Mouse (Mus musculus) liver, embryonic 13.5 days (tissue): ENCODE measurements around the gene Myh1. TPM values are rescaled to one million over a fixed set of nuclear protein-coding genes. Genes with fewer than 3 reads are reported as not detected.

Experiments
- ATAC-seq: fragments of 200-750 bp; cut with Nextera tagmentation; 2 replicates; pipeline ENCODE4 v1.8.0; 2017; ENCODE audit warnings: low read depth, mild to moderate bottlenecking, moderate number of reproducible peaks, moderate library complexity
- DNase-seq: peaks from one replicate; pipeline ENCODE4 v3.0.0; 2022
- H3K27ac ChIP-seq: fragments of 300-500 bp; sonication (generic); 2 replicates; pipeline ENCODE4 v1.5.1; 2015; ENCODE audit warnings: moderate library complexity, mild to moderate bottlenecking, inconsistent platforms
- H3K27me3 ChIP-seq: fragments of 300-500 bp; sonication (generic); 2 replicates; pipeline ENCODE4 v1.6.1; 2015; ENCODE audit warnings: mild to moderate bottlenecking, inconsistent platforms
- H3K36me3 ChIP-seq: fragments of 300-500 bp; sonication (generic); 2 replicates; pipeline ENCODE4 v1.6.1; 2015; ENCODE audit warnings: mild to moderate bottlenecking, inconsistent platforms
- H3K4me1 ChIP-seq: fragments of 300-500 bp; sonication (generic); replicated peaks from 2 replicates; pipeline ENCODE4 v1.6.1; 2015; ENCODE audit warnings: inconsistent platforms
- H3K4me2 ChIP-seq: fragments of 300-500 bp; sonication (generic); 2 replicates; pipeline ENCODE4 v1.6.1; 2015; ENCODE audit warnings: inconsistent platforms, mild to moderate bottlenecking, moderate library complexity
- H3K4me3 ChIP-seq: fragments of 300-500 bp; sonication (generic); replicated peaks from 2 replicates; pipeline ENCODE4 v1.5.1; 2015; ENCODE audit warnings: mild to moderate bottlenecking, inconsistent platforms
- H3K9ac ChIP-seq: fragments of 300-500 bp; sonication (generic); 2 replicates; pipeline ENCODE4 v1.6.1; 2015; ENCODE audit warnings: mild to moderate bottlenecking, inconsistent platforms
- H3K9me3 ChIP-seq: fragments of 300-500 bp; sonication (generic); replicated peaks from 2 replicates; pipeline ENCODE4 v1.6.1; 2016; ENCODE audit warnings: inconsistent platforms
- WGBS: fragments of 180-500 bp; shearing (Covaris S2); methylation state at CpG from one replicate; pipeline ENCODE4 v1.1.7; 2015; ENCODE audit not compliant: insufficient replicate concordance; 5-methylcytosine and 5-hydroxymethylcytosine counted together
- polyA plus RNA-seq: library from polyadenylated mRNA; unstranded; fragments of >200 nt; fragmentation: Nextera tagmentation; extraction: Ambion mirVana; gene quantifications from 2 replicates; pipeline ENCODE4 v1.2.1, GENCODE M21; 2015

Myh1 gene
- 0.02 and 0.06 TPM in 2 replicates for polyA plus RNA-seq

DNA sequence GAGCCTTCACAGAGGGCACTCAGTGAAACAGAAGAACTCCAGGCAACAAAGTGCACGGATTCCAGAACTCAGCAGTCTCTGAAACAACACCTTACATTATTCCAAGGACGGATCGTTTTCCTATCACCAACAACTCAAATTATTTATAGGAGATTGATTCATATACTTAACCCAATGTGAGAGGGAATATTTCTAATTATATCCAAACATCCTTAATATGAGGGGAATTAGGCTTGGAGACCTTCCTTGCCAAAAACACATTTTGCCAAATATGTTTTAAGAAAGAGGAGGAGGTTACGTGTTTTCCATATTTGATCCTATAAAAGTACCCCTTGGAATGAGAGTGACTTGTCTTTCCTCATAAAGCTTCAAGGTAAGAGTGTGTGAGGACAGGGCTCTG lies at the start of gene Myh1:
Gene Myh1 (plus strand): TSS at position 301 of the 400 bp plus-strand sequence.
- Histone ChIP-seq H3K4me2 (no peak within 1 kb of the TSS), H3K4me3 (no peak within 1 kb of the TSS), H3K4me1 (no peaks in the 10 kb centered on the region), H3K9ac (no peak within 1 kb of the TSS), H3K36me3 (no peaks in the 10 kb centered on the region), H3K27me3 (no peaks in the 10 kb centered on the region), H3K9me3 (no peaks in the 10 kb centered on the region), H3K27ac (no peak within 1 kb of the TSS)
- WGBS: 53% methylated on average over 4 of the region's 4 CpGs
- ATAC-seq (no peak), DNase-seq (no peak)

- Histone ChIP-seq H3K4me1 (no peaks in the 10 kb centered on the region), H3K9ac (no peak overlapping the region), H3K4me3 (no peak overlapping the region), H3K9me3 (no peaks in the 10 kb centered on the region), H3K27me3 (no peaks in the 10 kb centered on the region), H3K36me3 (no peaks in the 10 kb centered on the region), H3K4me2 (no peak overlapping the region), H3K27ac (no peak overlapping the region)
- ATAC-seq (no peak), DNase-seq (no peak)
- 57% methylated on average over 2 of the region's 2 CpGs for WGBS
Measured at GRCm38 (mm10) chr11:67150237-67150636, 49.6 kb upstream of the Myh1 start.

- H3K9ac ChIP-seq: no peak overlapping the region
- no peak overlapping the region for H3K4me2 ChIP-seq
- 61% methylated on average over 3 of the region's 3 CpGs for whole genome bisulfite sequencing
- ATAC-seq (no peak), DNase-seq (no peak)
- H3K4me1 ChIP-seq: no peaks in the 10 kb centered on the region
- no peaks in the 10 kb centered on the region for H3K27me3 ChIP-seq
- no peak overlapping the region for H3K4me3 ChIP-seq
- H3K9me3 ChIP-seq: no peaks in the 10 kb centered on the region
- no peak overlapping the region for H3K27ac ChIP-seq
- no peaks in the 10 kb centered on the region for H3K36me3 ChIP-seq
Measured at GRCm38 (mm10) chr11:67151159-67151558, 48.7 kb upstream of the Myh1 start.

DNA sequence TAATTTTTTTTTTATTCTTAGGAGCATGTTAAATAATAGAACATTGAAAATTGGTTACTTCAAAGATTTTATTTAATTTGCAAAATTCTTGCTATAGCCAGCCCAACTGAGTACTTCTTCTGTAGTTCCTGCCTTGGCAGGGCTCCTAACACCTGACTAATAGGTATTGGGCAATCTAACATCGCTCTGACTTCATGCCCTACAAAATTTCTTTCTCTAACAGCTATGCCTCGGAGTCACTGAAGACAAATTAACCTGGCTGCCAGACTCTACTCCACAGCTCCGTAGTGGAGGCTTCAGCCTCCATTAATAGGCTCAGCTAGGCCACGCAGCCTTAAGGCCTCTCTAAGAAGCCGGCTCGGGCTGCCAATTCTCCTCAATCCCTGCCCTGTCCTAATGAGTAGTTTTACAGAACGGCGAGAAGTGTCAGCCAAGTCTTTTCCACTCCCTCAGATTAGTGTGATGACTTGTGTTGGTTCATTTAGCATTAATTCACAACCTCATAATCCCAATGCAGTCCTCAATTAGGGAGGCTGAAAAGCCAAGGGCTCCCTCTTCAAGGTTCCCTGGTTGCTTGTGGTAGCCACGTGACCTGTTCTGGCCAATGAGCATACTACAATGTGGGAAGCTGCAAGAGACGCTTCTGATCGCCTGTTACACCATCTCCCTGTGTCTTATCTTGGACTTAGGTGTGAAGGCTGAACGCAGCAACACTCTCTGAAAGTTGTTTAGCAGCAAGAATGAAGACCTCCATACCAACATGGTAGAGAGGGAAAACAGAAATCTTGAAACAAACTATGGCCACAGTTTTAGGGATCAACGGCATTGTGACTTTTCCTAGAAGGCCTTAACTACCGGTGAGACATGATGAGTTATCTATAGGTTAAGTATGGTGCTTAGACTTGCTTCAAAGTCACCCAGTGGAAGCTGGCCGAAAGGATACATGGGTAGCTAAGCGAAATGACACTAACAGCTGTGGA lies 47.9 kb upstream of the Myh1 start:
- no peak for ATAC-seq
- no peaks in the 10 kb centered on the region for H3K36me3 ChIP-seq

DNA sequence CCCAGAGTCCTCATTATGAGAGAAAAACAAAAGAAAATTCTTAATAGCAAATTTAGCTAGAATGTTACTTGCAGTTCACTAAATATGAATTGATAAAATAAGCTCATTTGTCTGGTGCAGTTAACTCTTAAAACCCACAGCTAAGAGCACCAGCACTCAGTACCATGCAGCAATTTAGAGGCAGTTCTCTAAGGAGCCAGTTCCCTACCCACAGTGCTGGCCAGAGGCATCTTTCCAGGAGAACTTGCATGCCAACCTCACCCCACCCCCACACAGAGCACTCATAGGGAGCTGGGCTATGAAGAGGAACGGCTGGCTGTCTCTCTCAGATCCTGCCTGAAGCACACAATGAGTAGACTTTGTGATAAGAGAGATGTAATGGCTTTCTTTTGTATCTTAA lies 46.7 kb upstream of the Myh1 start:
- no peak overlapping the region for H3K4me2 ChIP-seq
- no peaks in the 10 kb centered on the region for H3K4me1 ChIP-seq
- no peaks in the 10 kb centered on the region for H3K9me3 ChIP-seq
- DNase-seq (no peak), ATAC-seq (no peak)
- no peak overlapping the region for H3K4me3 ChIP-seq
- H3K9ac ChIP-seq: no peak overlapping the region
- no peak overlapping the region for H3K27ac ChIP-seq
- H3K27me3 ChIP-seq: no peaks in the 10 kb centered on the region
- no peaks in the 10 kb centered on the region for H3K36me3 ChIP-seq
- 14% methylated on average over 1 of the region's 1 CpGs for WGBS

More for the DNA sequence above, 47.9 kb upstream of the Myh1 start:
- H3K9me3 ChIP-seq: no peaks in the 10 kb centered on the region
- no peak overlapping the region for H3K4me2 ChIP-seq
- no peak overlapping the region for H3K27ac ChIP-seq
- H3K9ac ChIP-seq: no peak overlapping the region
- no peak overlapping the region for H3K4me3 ChIP-seq
- no peaks in the 10 kb centered on the region for H3K4me1 ChIP-seq
- DNase-seq: no peak
- no peaks in the 10 kb centered on the region for H3K27me3 ChIP-seq
- 71% methylated on average over 16 of the region's 16 CpGs for WGBS

- no peaks in the 10 kb centered on the region for H3K9me3 ChIP-seq
- H3K27ac ChIP-seq: no peak overlapping the region
- no peaks in the 10 kb centered on the region for H3K4me1 ChIP-seq
- no peak for DNase-seq
- no peaks in the 10 kb centered on the region for H3K36me3 ChIP-seq
- ATAC-seq: no peak
- WGBS: 47% methylated on average over 1 of the region's 1 CpGs
- H3K4me2 ChIP-seq: no peak overlapping the region
- no peaks in the 10 kb centered on the region for H3K27me3 ChIP-seq
- no peak overlapping the region for H3K9ac ChIP-seq
- H3K4me3 ChIP-seq: no peak overlapping the region
Measured at GRCm38 (mm10) chr11:67153843-67154242, 46.0 kb upstream of the Myh1 start.

GRCm38 (mm10) chr11:67155650-67156049 lies 44.2 kb upstream of the Myh1 start:
- Histone ChIP-seq H3K4me2 (no peak overlapping the region), H3K4me3 (no peak overlapping the region), H3K9me3 (no peaks in the 10 kb centered on the region), H3K4me1 (no peaks in the 10 kb centered on the region), H3K36me3 (no peaks in the 10 kb centered on the region), H3K9ac (no peak overlapping the region), H3K27me3 (no peaks in the 10 kb centered on the region), H3K27ac (no peak overlapping the region)
- DNase-seq (no peak), ATAC-seq (no peak)
- 64% methylated on average over 2 of the region's 2 CpGs for WGBS

DNA sequence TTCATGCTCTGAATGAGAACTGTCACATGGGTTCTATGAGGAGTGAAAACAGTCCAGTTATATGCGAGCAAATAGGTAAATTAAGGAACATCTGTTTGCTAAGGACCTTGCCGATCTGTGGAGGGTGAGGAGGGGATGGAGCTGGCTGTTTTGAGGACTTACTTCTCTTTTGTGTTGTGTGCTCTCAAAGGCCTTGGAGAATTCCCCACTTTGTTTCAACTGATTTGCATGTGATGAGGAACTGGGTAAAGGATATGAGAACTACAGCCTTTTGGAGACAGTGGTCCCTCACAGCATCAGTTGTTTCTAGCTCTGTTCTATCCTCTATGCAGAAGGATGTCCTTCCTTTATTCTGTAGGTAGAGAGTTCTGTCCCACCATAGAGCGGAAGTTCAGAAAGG lies 39.7 kb upstream of the Myh1 start:
- 72% methylated on average over 3 of the region's 3 CpGs for WGBS
- no peak for DNase-seq
- H3K4me1 ChIP-seq: no peaks in the 10 kb centered on the region
- H3K27me3 ChIP-seq: no peaks in the 10 kb centered on the region
- H3K4me3 ChIP-seq: no peak overlapping the region
- no peaks in the 10 kb centered on the region for H3K36me3 ChIP-seq
- H3K9ac ChIP-seq: no peak overlapping the region
- H3K9me3 ChIP-seq: no peaks in the 10 kb centered on the region
- no peak overlapping the region for H3K27ac ChIP-seq
- no peak overlapping the region for H3K4me2 ChIP-seq
- ATAC-seq: no peak

DNA sequence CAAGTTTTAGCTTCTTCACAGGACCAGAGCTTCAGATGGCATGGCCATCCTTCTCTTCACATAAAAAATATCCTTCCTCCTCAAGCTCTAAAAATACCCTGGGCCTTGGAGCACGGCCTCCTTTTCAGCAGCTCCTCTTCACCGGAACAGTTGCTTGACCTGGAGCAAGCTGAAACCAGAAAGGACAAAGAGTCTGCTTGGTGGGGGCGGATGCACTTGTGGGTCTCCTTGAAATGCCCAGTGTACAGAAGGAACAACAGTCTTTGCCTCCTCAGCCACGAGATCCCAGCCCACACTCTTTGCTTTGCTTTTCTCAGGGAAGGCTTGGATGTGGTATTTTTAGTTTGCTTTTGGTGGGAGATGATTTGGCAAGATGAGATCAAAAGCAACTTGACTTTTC lies 36.2 kb upstream of the Myh1 start:
- Histone ChIP-seq H3K4me2 (no peak overlapping the region), H3K4me3 (no peak overlapping the region), H3K27me3 (no peaks in the 10 kb centered on the region), H3K9ac (no peak overlapping the region), H3K36me3 (no peaks in the 10 kb centered on the region), H3K9me3 (no peaks in the 10 kb centered on the region), H3K4me1 (no peaks in the 10 kb centered on the region), H3K27ac (no peak overlapping the region)
- DNase-seq: no peak
- no peak for ATAC-seq
- WGBS: 61% methylated on average over 4 of the region's 4 CpGs

DNA sequence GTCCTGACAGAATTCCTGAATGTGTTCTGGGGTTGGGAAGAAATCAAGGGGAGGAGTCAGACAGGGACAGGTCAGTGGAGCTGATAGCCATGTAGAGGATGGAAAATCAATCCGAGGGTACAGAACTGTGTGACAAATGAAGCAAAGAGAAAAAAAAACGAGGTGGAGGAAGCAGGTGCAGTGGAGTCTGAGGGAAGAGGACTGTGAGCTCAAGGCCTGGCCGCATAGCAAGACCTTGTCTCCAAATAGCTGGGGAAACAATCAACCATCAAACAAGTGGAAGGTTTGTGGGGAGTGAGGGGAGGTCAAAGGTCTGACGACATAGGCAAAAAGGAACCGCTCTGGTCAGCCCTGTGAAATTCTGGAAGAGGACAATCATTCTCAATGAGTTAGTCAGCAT lies 35.0 kb upstream of the Myh1 start:
- Histone ChIP-seq H3K27me3 (no peaks in the 10 kb centered on the region), H3K27ac (no peak overlapping the region), H3K36me3 (no peaks in the 10 kb centered on the region), H3K4me3 (no peak overlapping the region), H3K4me2 (no peak overlapping the region), H3K4me1 (no peaks in the 10 kb centered on the region), H3K9me3 (no peaks in the 10 kb centered on the region), H3K9ac (no peak overlapping the region)
- ATAC-seq: no peak
- 45% methylated on average over 5 of the region's 5 CpGs for WGBS
- no peak for DNase-seq

- H3K4me1 ChIP-seq: no peaks in the 10 kb centered on the region
- no peak overlapping the region for H3K27ac ChIP-seq
- H3K9ac ChIP-seq: no peak overlapping the region
- WGBS: 44% methylated on average over 5 of the region's 5 CpGs
- ATAC-seq (no peak), DNase-seq (no peak)
- H3K9me3 ChIP-seq: no peaks in the 10 kb centered on the region
- H3K27me3 ChIP-seq: no peaks in the 10 kb centered on the region
- no peak overlapping the region for H3K4me2 ChIP-seq
- no peak overlapping the region for H3K4me3 ChIP-seq
- no peaks in the 10 kb centered on the region for H3K36me3 ChIP-seq
Measured at GRCm38 (mm10) chr11:67169301-67169700, 30.6 kb upstream of the Myh1 start.

DNA sequence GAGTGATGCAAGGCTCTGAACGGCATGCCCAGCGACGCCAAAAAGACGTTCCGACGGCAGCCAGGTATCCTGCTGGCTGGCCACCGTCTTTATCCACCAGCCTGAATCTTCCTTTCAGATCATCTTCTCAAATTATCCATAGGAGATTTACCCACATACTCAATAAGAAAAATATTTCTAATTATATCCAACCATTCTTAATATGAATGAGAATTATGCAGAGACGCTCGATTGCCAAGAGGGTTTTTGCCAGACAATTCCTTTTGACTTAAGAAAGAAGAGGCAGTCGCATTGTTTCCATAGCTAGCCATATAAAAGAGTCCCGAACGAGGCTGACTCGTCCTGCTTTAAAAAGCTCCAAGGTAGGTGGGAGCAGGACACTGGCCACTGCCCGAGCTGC lies 29.1 kb upstream of the Myh1 start, which contains the start of gene Myh2:
Gene Myh2 (plus strand): TSS at position 301 of the 400 bp plus-strand sequence.
- DNase-seq (no peak), ATAC-seq (no peak)
- WGBS: 66% methylated on average over 14 of the region's 14 CpGs
- no peaks in the 10 kb centered on the region for H3K9me3 ChIP-seq
- H3K27me3 ChIP-seq: no peaks in the 10 kb centered on the region
- H3K27ac ChIP-seq: no peak within 1 kb of the TSS
- H3K36me3 ChIP-seq: no peaks in the 10 kb centered on the region
- H3K4me1 ChIP-seq: no peaks in the 10 kb centered on the region
- H3K4me2 ChIP-seq: no peak within 1 kb of the TSS
- H3K4me3 ChIP-seq: no peak within 1 kb of the TSS
- H3K9ac ChIP-seq: no peak within 1 kb of the TSS
